Mouse (Mus musculus) sigmoid colon, adult 10 weeks (tissue): Measurements from ENCODE around the gene Pqlc2. TPM values are rescaled to one million over a fixed set of nuclear protein-coding genes. Genes with fewer than 3 reads are reported as not detected.

ENCODE experiments used
- polyA plus RNA-seq: library from polyadenylated mRNA; stranded (reverse); fragments of 350-450 nt; fragmentation: Illumina TruSeq; extraction: RNeasy Lipid Tissue Mini Kit (QIAGEN cat#74804); gene quantifications from one replicate; pipeline ENCODE4 v1.2.3, GENCODE M21; 2014; ENCODE audit warnings: low read depth, low replicate concordance

Pqlc2 gene
- 2.0 TPM for polyA plus RNA-seq

DNA sequence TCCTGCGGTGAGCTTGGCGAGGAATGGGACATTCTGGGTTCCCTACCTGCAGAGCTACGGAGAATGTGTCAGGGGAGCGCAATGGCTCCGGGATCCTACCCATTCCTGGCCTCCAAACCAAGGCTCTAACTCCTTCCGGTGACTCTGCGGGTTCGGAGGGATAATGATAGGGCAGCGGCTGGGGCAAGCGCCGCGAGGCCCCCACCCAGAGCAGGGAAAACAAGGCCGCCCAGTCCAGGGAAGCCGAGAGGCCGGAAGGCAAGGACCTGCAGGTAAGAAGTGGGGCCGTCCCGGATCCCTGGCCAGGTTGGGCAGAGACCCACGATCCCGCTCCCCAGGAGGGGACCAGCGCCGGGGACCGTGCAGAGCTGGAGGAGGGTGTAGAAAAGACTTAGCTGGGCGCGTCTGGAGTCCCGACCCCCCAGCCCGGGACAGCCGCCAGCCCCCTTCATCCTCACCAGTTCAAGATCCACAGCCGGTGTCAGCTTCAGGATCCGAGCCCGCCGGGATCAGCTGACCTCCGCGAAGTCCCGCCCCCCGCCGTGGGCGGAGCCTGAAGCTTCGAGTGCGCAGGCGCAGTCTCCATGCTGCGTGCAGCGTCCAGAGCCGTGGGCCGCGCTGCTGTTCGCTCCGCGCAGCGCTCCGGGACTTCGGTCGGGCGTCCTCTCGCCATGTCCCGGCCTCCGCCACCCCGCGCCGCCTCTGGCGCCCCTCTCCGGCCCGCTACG is at the start of gene Pqlc2, which contains the start of gene Akr7a5:
Gene Pqlc2, minus strand, starts transcription at position 538 of the 728 bp plus-strand sequence.
Gene Akr7a5, plus strand, starts transcription at position 574 of the 728 bp plus-strand sequence.

DNA sequence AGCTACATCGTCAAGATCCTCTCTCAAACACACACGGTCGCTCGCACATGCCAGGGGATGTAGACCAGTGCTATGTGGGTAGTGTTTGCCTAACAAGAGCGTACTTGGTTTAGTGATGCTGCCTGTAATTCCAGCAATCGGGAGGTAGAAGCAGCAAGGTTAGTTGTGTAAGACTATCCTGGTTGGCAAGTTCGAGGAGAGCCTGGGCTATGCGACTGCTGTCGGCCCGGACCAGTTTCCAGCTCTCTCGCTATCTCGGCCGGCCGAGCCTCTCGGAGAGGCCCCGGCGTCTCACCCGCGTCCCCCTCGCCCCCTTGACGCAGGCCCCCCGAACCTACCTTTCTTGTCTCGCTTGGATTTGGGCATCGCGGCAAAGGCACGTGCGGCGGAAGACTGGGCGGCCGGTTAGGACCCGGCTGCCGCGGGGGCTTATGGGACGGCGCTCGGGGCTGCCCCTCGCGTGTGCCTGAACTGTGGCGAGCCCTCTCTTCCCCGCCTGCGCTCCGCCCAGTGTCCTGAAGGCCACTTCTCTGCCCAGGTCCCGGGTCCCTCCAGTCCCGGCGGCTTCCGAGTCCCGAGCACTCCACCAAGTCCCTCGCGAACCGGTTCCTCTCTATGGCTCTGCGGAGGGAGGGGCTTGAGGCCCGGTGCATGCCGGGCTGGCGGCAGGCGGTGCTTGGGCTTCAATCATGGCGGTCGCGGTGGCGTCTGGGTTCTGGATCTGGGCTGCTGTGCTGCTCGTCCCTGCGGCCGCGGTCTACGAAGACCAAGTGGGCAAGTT is 41.6 kb upstream of the Pqlc2 start, which contains the start of the genes Mrto4, Emc1 and Ubr4:
Gene Mrto4, minus strand, starts transcription at position 646 of the 781 bp plus-strand sequence.
Gene Emc1, plus strand, starts transcription at position 657 of the 781 bp plus-strand sequence.
Gene Ubr4, plus strand, starts transcription at position 679 of the 781 bp plus-strand sequence.

Other genes with a start within 250 kb of the Pqlc2 start
- not detected for gene Htr6, start 235.1 kb downstream of the Pqlc2 start, polyA plus RNA-seq
- gene Nbl1, start 217.7 kb downstream of the Pqlc2 start, polyA plus RNA-seq = 2.8 TPM
- 206 TPM for gene Minos1, start 179.6 kb downstream of the Pqlc2 start, polyA plus RNA-seq
- 64.9 TPM for gene Capzb, start 117.8 kb downstream of the Pqlc2 start, polyA plus RNA-seq
- gene Akr7a5, start within 50 bp of the Pqlc2 start, polyA plus RNA-seq = 1.3 TPM
- 7.9 TPM for gene Mrto4, start 41.9 kb upstream of the Pqlc2 start, polyA plus RNA-seq
- gene Emc1, start 41.9 kb upstream of the Pqlc2 start, polyA plus RNA-seq = 6.1 TPM
- 5.6 TPM for gene Ubr4, start 41.9 kb upstream of the Pqlc2 start, polyA plus RNA-seq
- 4.6 TPM for gene Iffo2, start 219.8 kb upstream of the Pqlc2 start, polyA plus RNA-seq